Mouse (Mus musculus) CH12.LX (cell line): ENCODE measurements at regions not wholly inside any gene's neighbourhood (a gene's known extent, or its start where the extent isn't known, plus 50 kb on each side); places are given as distances from the start of the nearest gene placed in this dataset.

Experiments
- DNase-seq: peaks from one replicate; pipeline ENCODE4 v3.0.0-alpha.2; 2013; ENCODE audit errors: extremely low read depth
- H3K27ac ChIP-seq: 2 replicates; pipeline ENCODE4 v1.5.1; 2012; ENCODE audit warnings: low read depth, mild to moderate bottlenecking, control low read depth, moderate library complexity; ENCODE audit not compliant: insufficient read depth
- H3K27me3 ChIP-seq: replicated peaks from 2 replicates; pipeline ENCODE3; 2012; ENCODE audit warnings: inconsistent platforms
- H3K36me3 ChIP-seq, 2 experiments: replicated peaks in 1 of 2; 2 replicates each; pipeline versions ENCODE3 to v1.6.1; 2012; ENCODE audit warnings: inconsistent platforms in 1 of 2, low read length in 1 of 2, mild to moderate bottlenecking in 1 of 2, mixed read lengths in 1 of 2, moderate library complexity in 1 of 2; ENCODE audit not compliant: control insufficient read depth in 1 of 2, insufficient read depth in 1 of 2
- H3K4me1 ChIP-seq, 2 experiments: 2 replicates each; pipeline ENCODE4 v1.6.1; 2012; ENCODE audit warnings: inconsistent platforms in 1 of 2, moderate library complexity in 1 of 2; ENCODE audit not compliant: insufficient read depth in 2 of 2, control insufficient read depth in 1 of 2
- H3K4me2 ChIP-seq: 2 replicates; pipeline ENCODE4 v1.6.1; 2012; ENCODE audit warnings: low read depth, mild to moderate bottlenecking, control low read depth; ENCODE audit not compliant: poor library complexity, insufficient read depth, severe bottlenecking
- H3K4me3 ChIP-seq, 3 experiments: fragments of 150-350 bp in 1 of 3; sonication (generic) in 1 of 3; replicated peaks in 1 of 3; 2 replicates each; pipeline versions ENCODE3 to v1.5.1; 2011 to 2012; ENCODE audit warnings: low read depth in 2 of 3, low read length in 2 of 3, mild to moderate bottlenecking in 2 of 3, moderate library complexity in 2 of 3, control low read depth in 1 of 3, improper control_type of control experiment in 1 of 3, inconsistent platforms in 1 of 3, mixed read lengths in 1 of 3; ENCODE audit not compliant: poor library complexity in 1 of 3
- H3K79me2 ChIP-seq: replicated peaks from 2 replicates; pipeline ENCODE4 v1.6.1; 2012; ENCODE audit warnings: mild to moderate bottlenecking, moderate library complexity; ENCODE audit not compliant: control insufficient read depth, poor library complexity, insufficient read depth, severe bottlenecking; ENCODE audit errors: extremely low read depth
- H3K9ac ChIP-seq: 2 replicates; pipeline ENCODE4 v1.6.1; 2012; ENCODE audit warnings: low read depth, mild to moderate bottlenecking, control low read depth, moderate library complexity; ENCODE audit not compliant: insufficient read depth
- H3K9me3 ChIP-seq: replicated peaks from 2 replicates; pipeline ENCODE3; 2012; ENCODE audit warnings: low read length, inconsistent platforms, mixed read lengths
- CHD1 ChIP-seq: IDR thresholded peaks from 2 replicates; pipeline ENCODE4 v1.6.1; 2012; ENCODE audit warnings: low read depth, low read length, improper control_type of control experiment, inconsistent platforms
- CTCF ChIP-seq, 2 experiments: IDR thresholded peaks in 1 of 2; conservative IDR thresholded peaks in 1 of 2; 2 replicates each; pipeline ENCODE4 v1.5.1; 2011 to 2012; ENCODE audit warnings: low read depth in 2 of 2, low read length in 2 of 2, improper control_type of control experiment in 1 of 2, inconsistent platforms in 1 of 2, mild to moderate bottlenecking in 1 of 2, moderate library complexity in 1 of 2
- E2F4 ChIP-seq: IDR thresholded peaks from 2 replicates; pipeline ENCODE4 v1.6.1; 2011; ENCODE audit warnings: low read depth, low read length, improper control_type of control experiment; ENCODE audit not compliant: insufficient replicate concordance
- IRF4 ChIP-seq: IDR thresholded peaks from 2 replicates; pipeline ENCODE4 v1.6.1; 2014; ENCODE audit warnings: low read depth, mild to moderate bottlenecking, inconsistent platforms, low read length, improper control_type of control experiment
- JUN ChIP-seq: IDR thresholded peaks from 2 replicates; pipeline ENCODE4 v1.6.1; 2011; ENCODE audit warnings: low read depth, mild to moderate bottlenecking, low read length, improper control_type of control experiment, moderate library complexity; ENCODE audit not compliant: insufficient read depth
- KAT2A ChIP-seq: IDR thresholded peaks from 2 replicates; pipeline ENCODE4 v1.6.1; 2012; ENCODE audit warnings: low read length, improper control_type of control experiment, inconsistent platforms; ENCODE audit not compliant: insufficient replicate concordance
- MAFK ChIP-seq: IDR thresholded peaks from 2 replicates; pipeline ENCODE4 v1.6.1; 2011; ENCODE audit warnings: low read length, improper control_type of control experiment; ENCODE audit not compliant: insufficient replicate concordance
- MAX ChIP-seq: IDR thresholded peaks from 2 replicates; pipeline ENCODE4 v1.6.1; 2011; ENCODE audit warnings: low read length, improper control_type of control experiment
- MEF2A ChIP-seq: IDR thresholded peaks from 2 replicates; pipeline ENCODE4 v1.6.1; 2014; ENCODE audit warnings: low read depth, mild to moderate bottlenecking, inconsistent platforms, low read length, improper control_type of control experiment, borderline replicate concordance
- NELFE ChIP-seq: IDR thresholded peaks from 2 replicates; pipeline ENCODE4 v1.6.1; 2011; ENCODE audit warnings: low read depth, low read length, improper control_type of control experiment
- NRF1 ChIP-seq: IDR thresholded peaks from 2 replicates; pipeline ENCODE4 v1.6.1; 2014; ENCODE audit warnings: low read depth, mild to moderate bottlenecking, inconsistent platforms, low read length, improper control_type of control experiment, moderate library complexity
- PAX5 ChIP-seq: IDR thresholded peaks from 2 replicates; pipeline ENCODE4 v1.6.1; 2012; ENCODE audit warnings: low read length, inconsistent platforms, mixed read lengths
- POLR2A ChIP-seq: IDR thresholded peaks from 2 replicates; pipeline ENCODE4 v1.6.1; 2011; ENCODE audit warnings: low read depth, mild to moderate bottlenecking, improper control_type of control experiment, low read length
- RCOR1 ChIP-seq: conservative IDR thresholded peaks from 2 replicates; pipeline ENCODE4 v1.6.1; 2012; ENCODE audit warnings: low read depth, mild to moderate bottlenecking, inconsistent platforms, low read length, improper control_type of control experiment
- TBP ChIP-seq: conservative IDR thresholded peaks from 2 replicates; pipeline ENCODE4 v1.6.1; 2011; ENCODE audit warnings: low read depth, low read length, improper control_type of control experiment
- TCF12 ChIP-seq: IDR thresholded peaks from 2 replicates; pipeline ENCODE4 v1.6.1; 2014; ENCODE audit warnings: low read depth, mild to moderate bottlenecking, inconsistent platforms, low read length, improper control_type of control experiment
- USF1 ChIP-seq: IDR thresholded peaks from 2 replicates; pipeline ENCODE4 v1.6.1; 2014; ENCODE audit warnings: low read depth, mild to moderate bottlenecking, inconsistent platforms, low read length, improper control_type of control experiment
- ZC3H11A ChIP-seq: IDR thresholded peaks from 2 replicates; pipeline ENCODE4 v1.6.1; 2012; ENCODE audit warnings: low read depth, mild to moderate bottlenecking, inconsistent platforms, low read length, improper control_type of control experiment
- ZMIZ1 ChIP-seq: IDR thresholded peaks from 2 replicates; pipeline ENCODE4 v1.6.1; 2012; ENCODE audit warnings: low read depth, mild to moderate bottlenecking, inconsistent platforms, low read length, improper control_type of control experiment
- ZNF384 ChIP-seq: IDR thresholded peaks from 2 replicates; pipeline ENCODE4 v1.6.1; 2012; ENCODE audit warnings: low read depth, low read length, improper control_type of control experiment, inconsistent platforms
- dilution Hi-C: fragments of 300-500 bp; cut with MboI; formaldehyde crosslinking; loops from 2 replicates; pipeline ENCODE4 v1.14.3; 2020; ENCODE audit warnings: low sequenced_read_pairs; ENCODE audit not compliant: extremely low pct_unique_long_range_greater_than_20kb, extremely low pct_ligation_motif_present
- in situ Hi-C: fragments of 300-500 bp; cut with MboI; formaldehyde crosslinking; loops from 3 replicates; pipeline ENCODE4 v1.14.3; 2019; ENCODE audit warnings: low sequenced_read_pairs, low pct_ligation_motif_present, low pct_unique_long_range_greater_than_20kb, mixed read lengths

DNA sequence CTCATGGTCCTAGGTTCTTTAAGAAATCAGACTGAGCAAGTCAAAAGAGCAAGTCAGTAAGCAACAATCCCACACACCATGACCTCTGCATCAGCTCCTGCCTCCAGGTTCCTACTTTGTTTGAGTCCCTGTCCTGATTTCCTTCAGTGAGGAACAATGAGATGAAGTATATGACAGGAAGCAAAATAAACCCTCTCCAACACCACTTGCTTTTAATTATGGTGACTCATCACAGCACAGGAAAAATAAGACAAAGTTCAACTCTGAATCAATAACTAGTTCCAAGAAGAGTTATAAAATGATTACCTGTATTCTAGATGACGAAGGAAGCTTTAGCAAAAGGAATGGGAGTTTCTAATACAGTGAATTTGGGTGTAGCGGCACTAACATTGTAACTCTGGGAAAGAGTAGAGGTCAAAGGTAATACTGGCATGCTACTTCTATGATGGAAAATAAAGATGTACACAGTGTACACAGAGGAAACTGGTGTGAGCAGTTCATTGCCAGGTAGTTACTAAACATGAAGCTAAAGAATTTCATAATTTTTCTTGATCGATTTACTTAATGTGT, 248.2 kb upstream of the Atp2b1 start:
- dilution Hi-C loops = no loop called here
- no peak overlapping the region for H3K4me2 ChIP-seq

DNA sequence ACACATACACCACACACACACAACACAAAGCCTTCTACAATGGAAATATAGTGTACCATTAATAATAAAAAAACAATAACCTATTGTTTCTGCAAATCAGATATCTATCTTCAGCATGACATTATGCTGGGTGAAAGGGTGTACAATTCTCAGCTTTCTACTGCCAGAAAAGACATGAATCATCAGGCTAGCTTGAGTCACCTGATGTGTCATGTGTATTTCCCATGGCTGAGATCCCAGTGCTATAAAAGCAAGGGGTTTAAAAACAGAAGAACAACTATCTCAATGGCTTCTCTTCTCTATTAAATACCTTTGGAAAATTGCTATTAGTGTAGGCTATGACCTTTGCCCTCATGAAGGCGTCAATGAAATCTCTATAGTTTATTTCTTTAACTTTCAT, 246.5 kb upstream of the Atp2b1 start:
- H3K9me3 ChIP-seq = no peaks in the 10 kb centered on the region
- in situ Hi-C loops (no loop called here), dilution Hi-C loops (no loop called here)
- H3K79me2 ChIP-seq = no peaks in the 10 kb centered on the region
- no peak overlapping the region for H3K9ac ChIP-seq
- no peak overlapping the region for H3K4me3 ChIP-seq
- H3K27ac ChIP-seq = no peak overlapping the region
- H3K36me3 ChIP-seq = no peaks in the 10 kb centered on the region
- no peaks in the 10 kb centered on the region for H3K27me3 ChIP-seq
- TF ChIP-seq CTCF (conservative IDR thresholded peaks at IDR 0.05 in 1 of 2, IDR thresholded peaks at IDR 0.05 in 1 of 2; ENCODE audit: low read depth in 2 of 2, low read length in 2 of 2) (no peak), E2F4 (no peak), USF1 (no peak), MAFK (no peak), TBP (no peak), CHD1 (no peak), RCOR1 (no peak), KAT2A (no peak), ZMIZ1 (no peak)
- H3K4me1 ChIP-seq = no peaks in the 10 kb centered on the region
- DNase-seq = no peak
- no peak overlapping the region for H3K4me2 ChIP-seq

More for the DNA sequence above, 248.2 kb upstream of the Atp2b1 start:
- Histone ChIP-seq H3K9ac (no peak overlapping the region), H3K4me3 (no peak overlapping the region), H3K27me3 (no peaks in the 10 kb centered on the region), H3K36me3 (no peaks in the 10 kb centered on the region), H3K9me3 (no peaks in the 10 kb centered on the region), H3K4me1 (peaks cover 0 to under 1% of the 10 kb centered on the region in 2 experiments; a peak in 2 of 4 replicates), H3K27ac (no peak overlapping the region)
- in situ Hi-C loops = no loop called here
- TF ChIP-seq MEF2A (no peak), RCOR1 (no peak), JUN (no peak), MAX (no peak), ZMIZ1 (no peak), NRF1 (no peak), TCF12 (no peak), ZNF384 (no peak), ZC3H11A (no peak), IRF4 (no peak), NELFE (no peak), POLR2A (no peak), PAX5 (no peak)
- TF ChIP-seq, all 38 proteins: peak for 0
- DNase-seq = no peak
- H3K79me2 ChIP-seq = no peaks in the 10 kb centered on the region
